Mouse (Mus musculus): ENCODE measurements at regions not wholly inside any gene's neighbourhood (a gene's known extent, or its start where the extent isn't known, plus 50 kb on each side); places are given as distances from the start of the nearest gene placed in this dataset.

- TF ChIP-seq CTCF (conservative IDR thresholded peaks at IDR 0.05; ENCODE audit: low read length), result no peak
- no peak for TF ChIP-seq POU5F1 (IDR thresholded peaks at IDR 0.05; ENCODE audit: borderline replicate concordance, low read length)
Measured at GRCm38 (mm10) chr5:138898440-138898839, 78.6 kb downstream of the Gm5294 start.

Data from E14TG2a.4 (cell line).